Mouse (Mus musculus) lung, embryonic 16.5 days (tissue): ENCODE results near the gene Ehd1. TPM values are rescaled to one million over a fixed set of nuclear protein-coding genes. Genes with fewer than 3 reads are reported as not detected.
"Not testable (repeated sequence)": the region's sequence is repeated elsewhere in the genome, so short reads cannot be mapped to it uniquely, and the experiment has no call there.

Source experiments
- ATAC-seq: fragments of 200-750 bp; cut with Nextera tagmentation; 2 replicates; pipeline ENCODE4 v1.8.0; 2017; ENCODE audit warnings: low read depth, mild to moderate bottlenecking, moderate library complexity
- H3K27ac ChIP-seq: fragments of 300-500 bp; sonication (generic); 2 replicates; pipeline ENCODE4 v1.5.1; 2014; ENCODE audit warnings: mild to moderate bottlenecking, control low read depth, low read length
- H3K27me3 ChIP-seq: fragments of 300-500 bp; sonication (generic); 2 replicates; pipeline ENCODE4 v1.6.1; 2014; ENCODE audit warnings: low read depth, low read length, mixed read lengths; ENCODE audit not compliant: control insufficient read depth, insufficient read depth
- H3K36me3 ChIP-seq: fragments of 300-500 bp; sonication (generic); 2 replicates; pipeline ENCODE4 v1.6.1; 2014; ENCODE audit warnings: low read length; ENCODE audit not compliant: control insufficient read depth, insufficient read depth
- H3K4me1 ChIP-seq: fragments of 300-500 bp; sonication (generic); replicated peaks from 2 replicates; pipeline ENCODE4 v1.6.1; 2014; ENCODE audit warnings: low read length, mixed read lengths; ENCODE audit not compliant: control insufficient read depth, insufficient read depth
- H3K4me2 ChIP-seq: fragments of 300-500 bp; sonication (generic); 2 replicates; pipeline ENCODE4 v1.6.1; 2014; ENCODE audit warnings: low read depth, low read length, control low read depth
- H3K4me3 ChIP-seq: fragments of 300-500 bp; sonication (generic); 2 replicates; pipeline ENCODE4 v1.5.1; 2014; ENCODE audit warnings: mild to moderate bottlenecking, low read length, control low read depth
- H3K9ac ChIP-seq: fragments of 300-500 bp; sonication (generic); 2 replicates; pipeline ENCODE4 v1.6.1; 2014; ENCODE audit warnings: low read length, control low read depth
- H3K9me3 ChIP-seq: fragments of 300-500 bp; sonication (generic); 2 replicates; pipeline ENCODE4 v1.6.1; 2016; ENCODE audit warnings: low read length; ENCODE audit not compliant: control insufficient read depth
- WGBS: fragments of 180-500 bp; shearing (Covaris S2); extraction: QIAGEN DNeasy Blood & Tissue Kit; methylation state at CpG from one replicate; pipeline ENCODE4 v1.1.7; 2014; 5-methylcytosine and 5-hydroxymethylcytosine counted together
- polyA plus RNA-seq: library from polyadenylated mRNA; unstranded; fragments of >200 nt; fragmentation: Nextera tagmentation; extraction: Ambion mirVana; gene quantifications from 2 replicates; pipeline ENCODE4 v1.2.1, GENCODE M21; 2015

The Ehd1 gene
- polyA plus RNA-seq, 1 experiment from 2014 or later, result 77.9 TPM

- WGBS, result 42% methylated on average over 4 of the region's 4 CpGs
- no peak for ATAC-seq
- Histone ChIP-seq H3K36me3 (peaks cover 11% of the 10 kb centered on the region), H3K9ac (no peak overlapping the region), H3K27me3 (no peaks in the 10 kb centered on the region), H3K9me3 (no peaks in the 10 kb centered on the region), H3K27ac (no peak overlapping the region), H3K4me1 (peaks cover 18% of the 10 kb centered on the region), H3K4me3 (no peak overlapping the region), H3K4me2 (no peak overlapping the region)
Observed at GRCm38 (mm10) chr19:6302522-6302921, 26.0 kb downstream of the Ehd1 start.

DNA sequence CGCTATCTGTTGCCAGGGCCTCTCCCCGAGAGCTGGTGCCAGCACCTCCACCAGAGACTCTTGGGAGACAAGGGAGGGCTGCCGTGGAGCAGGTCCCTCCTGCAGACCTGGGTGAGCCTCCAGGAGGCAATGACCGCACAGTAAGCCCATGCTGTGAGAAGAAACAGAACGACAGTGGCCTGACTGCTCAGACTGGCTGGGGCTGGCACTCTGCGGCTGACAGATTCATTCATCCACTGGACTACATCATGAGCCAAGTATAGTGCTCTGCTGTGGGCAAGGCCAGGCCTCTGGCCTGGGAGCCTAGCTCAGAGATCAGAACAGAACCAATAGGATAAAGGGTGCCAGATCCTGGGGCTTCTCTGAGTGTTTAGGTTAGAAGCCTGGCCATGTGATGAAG lies 27.3 kb downstream of the Ehd1 start:
- H3K9me3 ChIP-seq, result no peaks in the 10 kb centered on the region
- H3K4me3 ChIP-seq, result no peak overlapping the region
- peaks cover 23% of the 10 kb centered on the region for H3K4me1 ChIP-seq
- ATAC-seq, result no peak
- no peak overlapping the region for H3K9ac ChIP-seq
- WGBS, result 66% methylated on average over 6 of the region's 6 CpGs
- H3K27ac ChIP-seq, result no peak overlapping the region
- no peaks in the 10 kb centered on the region for H3K36me3 ChIP-seq
- no peaks in the 10 kb centered on the region for H3K27me3 ChIP-seq
- no peak overlapping the region for H3K4me2 ChIP-seq

GRCm38 (mm10) chr19:6304787-6305516 lies 28.4 kb downstream of the Ehd1 start:
- H3K9me3 ChIP-seq, result no peaks in the 10 kb centered on the region
- no peak overlapping the region for H3K27ac ChIP-seq
- 21% methylated on average over 5 of the region's 5 CpGs for WGBS
- no peaks in the 10 kb centered on the region for H3K36me3 ChIP-seq
- H3K27me3 ChIP-seq, result no peaks in the 10 kb centered on the region
- peaks cover 16% of the 10 kb centered on the region for H3K4me1 ChIP-seq
- ATAC-seq, result peak; percentile 44
- no peak overlapping the region for H3K4me2 ChIP-seq
- H3K4me3 ChIP-seq, result no peak overlapping the region
- no peak overlapping the region for H3K9ac ChIP-seq

GRCm38 (mm10) chr19:6305517-6306115 lies 29.1 kb downstream of the Ehd1 start:
- Histone ChIP-seq H3K4me1 (peaks cover 16% of the 10 kb centered on the region), H3K9me3 (no peaks in the 10 kb centered on the region), H3K4me3 (peak overlapping the region; percentile 73), H3K27ac (peak overlapping the region; percentile 78), H3K9ac (peak overlapping the region; percentile 83), H3K4me2 (peak overlapping the region; percentile 70), H3K36me3 (no peaks in the 10 kb centered on the region; the same call in 1 of the 2 replicates), H3K27me3 (no peaks in the 10 kb centered on the region)
- ATAC-seq, result no peak
- 48% methylated on average over 8 of the region's 8 CpGs for WGBS

DNA sequence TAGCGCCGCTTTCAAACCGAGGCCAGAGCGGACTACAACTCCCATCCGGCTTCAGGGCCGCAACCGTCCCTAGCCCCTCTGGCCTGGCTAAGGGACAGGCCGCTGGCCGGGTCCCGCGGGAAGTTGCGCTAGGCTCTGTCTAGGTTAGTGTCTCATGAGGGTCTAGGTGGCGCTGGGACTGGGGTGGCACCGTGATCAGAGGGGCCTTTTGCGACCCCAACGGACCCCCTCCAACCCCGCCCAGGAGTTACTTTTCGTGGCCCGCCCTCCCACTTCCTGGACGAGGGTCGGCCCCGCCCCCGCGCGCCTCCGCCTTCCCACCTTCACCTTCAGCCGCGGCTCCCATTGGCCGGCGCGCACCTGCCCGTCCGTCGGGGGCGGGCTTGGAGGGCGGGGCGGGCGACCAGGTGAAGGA lies 29.6 kb downstream of the Ehd1 start, which contains the start of gene Cdc42bpg:
TSS of gene Cdc42bpg (plus strand) at position 320 of the 415 bp plus-strand sequence.
- peak within 1 kb of the TSS; percentile 73 for H3K4me3 ChIP-seq
- H3K9me3 ChIP-seq, result no peaks in the 10 kb centered on the region
- no peaks in the 10 kb centered on the region for H3K27me3 ChIP-seq
- peaks cover 16% of the 10 kb centered on the region for H3K4me1 ChIP-seq
- peak; percentile 85 for ATAC-seq
- H3K36me3 ChIP-seq, result peaks cover 1% of the 10 kb centered on the region
- peak within 1 kb of the TSS; percentile 70 for H3K4me2 ChIP-seq
- peak within 1 kb of the TSS; percentile 83 for H3K9ac ChIP-seq
- under 1% methylated on average over 38 of the region's 38 CpGs for WGBS
- H3K27ac ChIP-seq, result peak within 1 kb of the TSS; percentile 78

- WGBS, result 2% methylated on average over 29 of the region's 34 CpGs
- H3K9ac ChIP-seq, result peak overlapping the region; percentile 83
Observed at GRCm38 (mm10) chr19:6306586-6306985, 30.1 kb downstream of the Ehd1 start.

GRCm38 (mm10) chr19:6307733-6308531 lies 31.4 kb downstream of the Ehd1 start:
- peaks cover 16% of the 10 kb centered on the region for H3K4me1 ChIP-seq
- peak overlapping the region; percentile 70 for H3K4me2 ChIP-seq
- peaks cover 6% of the 10 kb centered on the region for H3K36me3 ChIP-seq
- H3K9me3 ChIP-seq, result no peaks in the 10 kb centered on the region
- H3K9ac ChIP-seq, result peak overlapping the region; percentile 83
- 53% methylated on average over 9 of the region's 9 CpGs for WGBS
- peak overlapping the region; percentile 55 for H3K27ac ChIP-seq
- ATAC-seq, result peak; percentile 44
- H3K27me3 ChIP-seq, result no peaks in the 10 kb centered on the region
- peak overlapping the region; percentile 73 for H3K4me3 ChIP-seq

More at GRCm38 (mm10) chr19:6306586-6306985, 30.1 kb downstream of the Ehd1 start:
- peak; percentile 70 for ATAC-seq
- Histone ChIP-seq H3K27me3 (no peaks in the 10 kb centered on the region), H3K36me3 (peaks cover 3% of the 10 kb centered on the region), H3K4me2 (peak overlapping the region; percentile 70), H3K4me1 (peaks cover 16% of the 10 kb centered on the region), H3K27ac (peak overlapping the region; percentile 55; the same call in 1 of the 2 replicates), H3K9me3 (no peaks in the 10 kb centered on the region), H3K4me3 (peak overlapping the region; percentile 73)

GRCm38 (mm10) chr19:6310181-6310580 lies 33.7 kb downstream of the Ehd1 start:
- no peak overlapping the region for H3K9ac ChIP-seq
- ATAC-seq, result no peak
- peaks cover 16% of the 10 kb centered on the region for H3K4me1 ChIP-seq
- H3K9me3 ChIP-seq, result no peaks in the 10 kb centered on the region
- no peak overlapping the region for H3K4me2 ChIP-seq
- H3K36me3 ChIP-seq, result peaks cover 15% of the 10 kb centered on the region
- H3K4me3 ChIP-seq, result no peak overlapping the region
- H3K27ac ChIP-seq, result no peak overlapping the region
- H3K27me3 ChIP-seq, result no peaks in the 10 kb centered on the region
- WGBS, result 86% methylated on average over 5 of the region's 5 CpGs

DNA sequence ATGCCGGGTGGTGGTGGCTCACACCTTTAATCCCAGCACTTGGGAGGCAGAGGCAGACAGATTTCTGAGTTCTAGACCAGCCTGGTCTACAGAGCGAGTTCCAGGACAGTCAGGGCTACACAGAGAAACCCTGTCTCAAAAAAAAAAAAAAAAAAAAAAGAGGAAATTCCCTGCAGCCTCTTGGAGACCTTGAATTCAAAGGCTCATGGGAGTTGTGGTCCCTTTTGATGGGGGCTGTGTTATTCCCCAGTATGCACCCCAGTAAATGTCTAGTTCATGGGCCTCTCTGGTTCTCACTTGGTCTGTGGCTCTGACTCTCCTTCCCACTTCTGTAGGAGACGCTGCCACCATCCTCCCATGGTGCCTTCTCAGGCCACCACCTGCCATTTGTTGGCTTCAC lies 35.3 kb downstream of the Ehd1 start:
- not testable (repeated sequence) for H3K27ac ChIP-seq, H3K9me3 ChIP-seq, H3K27me3 ChIP-seq, H3K9ac ChIP-seq, ATAC-seq, H3K4me2 ChIP-seq, H3K4me3 ChIP-seq
- H3K4me1 ChIP-seq, result peaks cover 12% of the 10 kb centered on the region
- peaks cover 27% of the 10 kb centered on the region for H3K36me3 ChIP-seq
- 84% methylated on average over 3 of the region's 3 CpGs for WGBS
